9 mouse cellular contexts compared by ENCODE assay signal in the genomic region with DNA sequence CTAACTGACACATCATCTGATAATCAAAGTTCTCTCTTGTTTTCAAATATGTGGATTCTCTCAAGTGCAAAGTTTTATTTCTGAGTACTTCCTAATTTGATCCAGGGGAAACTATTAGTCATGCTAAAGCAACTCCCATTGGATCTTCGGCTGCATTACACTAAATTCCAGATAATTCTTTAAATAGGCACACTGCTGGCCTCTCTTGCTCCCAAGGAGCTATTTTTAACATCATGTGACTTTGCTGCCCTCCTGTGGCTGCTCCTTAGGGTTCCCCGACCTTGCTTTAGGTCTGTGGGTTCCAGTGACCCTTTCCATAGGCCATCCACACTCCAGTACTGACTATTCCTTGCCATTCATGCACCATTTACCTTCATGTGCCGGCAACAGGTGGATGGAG.
A peak's percentile ranks its signal among the peaks of the same experiment; 100 is the strongest.
DNase-seq lines count a peak whose midpoint lies in the region; ATAC-seq and TF ChIP-seq lines count a peak whose summit lies in the region.
"Had no signal": no experiment of that assay in that cellular context is flagged by ENCODE, and none has a peak within 500 bp of the region (broad histone marks: within the 10 kb centered on the region; RNA-seq: fewer than 3 reads in every experiment).

No protein-coding gene starts in this region.

- intact Hi-C loops in left cerebral cortex, postnatal 36 days (cut with DNase I): no loop called here

- 0 out of 2 replicates have a peak, but pooled peaks cover 3% of the 10 kb centered on the region for H3K4me1 ChIP-seq in lung, embryonic 14.5 days (ENCODE audit: insufficient read depth)
- H3K4me1 ChIP-seq: embryonic facial prominence, embryonic 12.5 days; midbrain, embryonic 12.5 days had no signal

- peak; percentile 16 to 54 for DNase-seq in urinary bladder, adult 18-20 months (ENCODE audit: low spot score in 2 of 2)
- no peak for DNase-seq in urinary bladder, postnatal 10 days (ENCODE audit: low spot score)
- DNase-seq in embryo, embryonic 10.5 days (ENCODE audit: low spot score): peak; percentile 87
- DNase-seq in heart, postnatal 4 days: peak; percentile 71
- DNase-seq in lung, embryonic 14.5 days: peak; percentile 92
- peak; percentile 21 for DNase-seq in yolk sac, embryonic 10.5 days (ENCODE audit: low spot score)
- DNase-seq in left cerebral cortex, postnatal 36 days (ENCODE audit: low spot score in 2 of 2): no peak

- H3K4me3 ChIP-seq in lung, embryonic 14.5 days (ENCODE audit: low read depth, low read length): no peak overlapping the region
- H3K4me3 ChIP-seq: embryonic facial prominence, embryonic 12.5 days; midbrain, embryonic 12.5 days had no signal

- H3K27me3 ChIP-seq in lung, embryonic 14.5 days (ENCODE audit: insufficient read depth, low read length): no peaks in the 10 kb centered on the region
- H3K27me3 ChIP-seq: embryonic facial prominence, embryonic 12.5 days; midbrain, embryonic 12.5 days had no signal

- peak; percentile 73 for TF ChIP-seq CTCF in lung, embryonic 14.5 days (IDR thresholded peaks at IDR 0.05; ENCODE audit: low read depth)

- no peak overlapping the region for H3K4me2 ChIP-seq in lung, embryonic 14.5 days
- H3K4me2 ChIP-seq: embryonic facial prominence, embryonic 12.5 days; midbrain, embryonic 12.5 days had no signal

- H3K9ac ChIP-seq in lung, embryonic 14.5 days: no peak overlapping the region
- H3K9ac ChIP-seq: embryonic facial prominence, embryonic 12.5 days; midbrain, embryonic 12.5 days had no signal

- H3K9me3 ChIP-seq in lung, embryonic 14.5 days (ENCODE audit: low read depth, low read length): no peaks in the 10 kb centered on the region
- H3K9me3 ChIP-seq: embryonic facial prominence, embryonic 12.5 days; midbrain, embryonic 12.5 days had no signal

- no peak overlapping the region for H3K27ac ChIP-seq in lung, embryonic 14.5 days (ENCODE audit: low read depth)
- H3K27ac ChIP-seq: embryonic facial prominence, embryonic 12.5 days; midbrain, embryonic 12.5 days had no signal

- peak; percentile 54; the same call in 1 of the 2 replicates for ATAC-seq in lung, embryonic 14.5 days (ENCODE audit: insufficient read depth)

- H3K36me3 ChIP-seq in lung, embryonic 14.5 days (ENCODE audit: insufficient read depth): no peaks in the 10 kb centered on the region
- H3K36me3 ChIP-seq: embryonic facial prominence, embryonic 12.5 days; midbrain, embryonic 12.5 days had no signal

- 20% methylated on average over 3 of the region's 3 CpGs for WGBS in lung, embryonic 14.5 days

Comparison
In these comparisons a context has a peak if more than half of its experiments do, and no peak if none do; other contexts are left out.
1. DNase-seq: peak in urinary bladder, adult 18-20 months (2 of 2), embryo, embryonic 10.5 days (single experiment), heart, postnatal 4 days (single experiment), lung, embryonic 14.5 days (single experiment) and yolk sac, embryonic 10.5 days (single experiment); none in urinary bladder, postnatal 10 days (single experiment) and left cerebral cortex, postnatal 36 days (0 of 2).